Mouse (Mus musculus) G1E-ER4 (cell line): Measurements from ENCODE around the gene Ihh. TPM values are rescaled to one million over a fixed set of nuclear protein-coding genes. Genes with fewer than 3 reads are reported as not detected.
A peak's percentile ranks its signal among the peaks of the same experiment; 100 is the strongest.

Experiments used
- GATA1 ChIP-seq: IDR thresholded peaks from one replicate; pipeline ENCODE4 v1.8.0; 2012; ENCODE audit warnings: low read length, inconsistent platforms
- polyA plus RNA-seq: library from polyadenylated mRNA; stranded (reverse); fragments of >175 nt; gene quantifications from 2 replicates; pipeline ENCODE4 v1.2.3, GENCODE M21; 2012

The Ihh gene
- 0.11 and 0.22 TPM in 2 replicates for polyA plus RNA-seq

GRCm38 (mm10) chr1:74951556-74952210, at the start of gene Ihh:
TSS of gene Ihh (minus strand) at chr1:74951672.
- no peak for TF ChIP-seq GATA1

DNA sequence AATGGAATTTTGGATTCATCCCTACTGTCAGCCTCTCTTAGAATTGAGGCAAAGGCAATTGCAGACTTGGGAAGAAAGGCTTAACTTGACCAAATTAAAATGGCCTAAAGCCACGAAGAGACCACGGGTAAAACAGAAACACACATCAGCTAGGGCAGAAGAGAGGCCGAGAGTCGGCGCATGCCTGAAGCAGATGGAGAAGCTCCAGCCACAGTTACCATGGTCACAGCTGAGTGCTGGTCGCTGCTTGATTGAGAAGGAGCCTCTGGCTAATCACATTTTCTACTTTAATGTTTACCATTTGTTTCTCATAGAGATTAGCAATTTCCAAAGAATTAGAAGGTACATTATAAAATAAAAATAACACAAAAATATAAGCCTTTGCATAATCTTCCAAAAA, 49.7 kb upstream of the Ihh start:
- TF ChIP-seq GATA1 = no peak

DNA sequence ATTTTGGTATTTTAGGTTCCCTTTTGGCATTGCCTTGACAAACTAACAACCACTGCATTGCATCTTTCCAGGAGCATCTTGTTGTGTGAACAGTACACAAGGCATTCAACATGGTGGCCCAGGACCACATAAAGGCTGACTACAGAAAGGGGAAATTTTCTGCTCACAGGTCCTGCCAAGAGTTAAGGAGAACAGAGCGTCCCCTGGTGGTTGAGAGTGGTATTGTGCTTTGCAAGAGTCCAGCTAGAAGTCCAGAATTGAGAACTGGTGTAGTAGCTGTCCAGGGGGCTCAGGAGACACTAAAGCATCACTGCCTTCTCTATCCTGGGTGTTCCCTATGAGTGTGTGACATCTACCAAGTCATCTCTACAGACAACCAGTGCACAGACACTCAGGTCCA, 49.0 kb upstream of the Ihh start:
- no peak for TF ChIP-seq GATA1

DNA sequence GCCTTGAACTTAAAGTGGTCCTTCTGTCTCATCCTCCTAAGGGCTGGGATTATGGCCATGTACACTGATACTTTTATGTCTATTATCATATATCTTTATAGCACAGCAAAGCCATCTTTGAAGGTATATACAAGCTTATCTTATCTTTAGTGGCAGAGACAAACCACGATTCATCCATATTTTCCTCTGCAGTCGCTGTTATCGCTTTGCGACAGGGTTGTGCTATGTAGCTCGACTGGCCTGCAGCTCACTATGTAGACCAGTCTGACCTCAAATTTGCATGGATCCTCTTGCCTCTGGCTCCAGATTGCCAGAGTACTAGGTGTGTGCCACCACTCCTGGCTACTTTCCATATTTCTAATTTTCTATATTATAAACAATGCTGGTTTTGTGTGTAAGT, 47.7 kb upstream of the Ihh start:
- peak; percentile 65 for TF ChIP-seq GATA1

GRCm38 (mm10) chr1:74997231-74997630, 45.8 kb upstream of the Ihh start:
- TF ChIP-seq GATA1 = no peak

DNA sequence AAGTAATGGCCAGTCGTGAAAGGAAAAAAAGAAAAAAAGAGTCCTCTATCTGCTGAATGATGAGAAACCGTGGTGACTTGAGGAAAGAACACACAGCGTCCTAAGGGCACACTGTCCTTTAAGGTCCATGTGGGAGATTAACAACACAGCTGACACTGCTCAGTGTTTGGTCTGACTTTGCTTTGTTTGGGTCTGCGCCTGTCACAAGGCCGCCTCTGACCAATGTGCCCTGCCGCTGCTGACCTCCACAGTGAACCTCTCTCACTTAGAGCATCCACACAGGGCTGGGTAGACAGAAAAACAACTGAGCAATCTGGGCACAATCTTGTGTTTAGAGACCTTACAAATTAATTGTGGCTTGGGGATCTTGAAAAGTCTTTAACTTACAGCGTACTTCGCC, 25.5 kb upstream of the Ihh start:
- TF ChIP-seq GATA1 = no peak

- no peak for TF ChIP-seq GATA1
These were observed 24.5 kb upstream of the Ihh start for GRCm38 (mm10) chr1:74975936-74976335.

GRCm38 (mm10) chr1:74973590-74973989, 22.1 kb upstream of the Ihh start:
- TF ChIP-seq GATA1 = no peak

- no peak for TF ChIP-seq GATA1
These were observed 20.0 kb upstream of the Ihh start for GRCm38 (mm10) chr1:74971353-74972050.

DNA sequence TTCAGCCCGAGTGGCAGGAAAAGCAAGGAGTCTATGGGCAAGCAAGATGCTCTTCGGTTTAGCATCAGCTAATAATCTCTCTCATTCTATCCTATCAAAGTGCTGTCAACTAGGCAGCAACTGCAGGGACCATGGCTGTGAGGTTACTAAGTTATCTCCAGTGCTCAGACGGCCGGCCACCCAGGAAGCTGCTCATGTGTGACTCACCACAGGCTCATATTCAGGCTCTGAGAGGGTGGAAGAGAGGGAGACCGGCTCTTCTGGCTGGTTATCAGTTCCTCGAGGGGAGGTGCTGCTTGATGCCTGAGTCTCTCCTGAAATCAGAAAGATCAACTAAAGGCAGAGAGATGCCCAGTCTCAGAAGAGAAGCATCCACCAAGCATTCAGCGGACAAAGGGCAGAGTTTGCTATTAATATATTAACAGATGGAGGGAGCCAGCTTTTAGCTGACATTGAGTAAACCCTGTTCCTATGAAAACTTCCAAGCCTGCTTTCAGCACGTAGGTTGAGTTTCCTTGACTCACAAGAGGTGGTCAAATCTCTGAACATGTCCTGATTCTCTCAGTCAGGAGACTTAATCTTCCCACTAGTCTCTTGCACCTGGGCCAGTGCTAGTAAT, 16.6 kb upstream of the Ihh start:
- TF ChIP-seq GATA1 = no peak

- TF ChIP-seq GATA1 = no peak
These were observed 13.2 kb upstream of the Ihh start for GRCm38 (mm10) chr1:74964494-74965215.

- TF ChIP-seq GATA1 = no peak
These were observed 11.4 kb upstream of the Ihh start for GRCm38 (mm10) chr1:74962853-74963227.

GRCm38 (mm10) chr1:74962126-74962852, 10.8 kb upstream of the Ihh start:
- no peak for TF ChIP-seq GATA1

DNA sequence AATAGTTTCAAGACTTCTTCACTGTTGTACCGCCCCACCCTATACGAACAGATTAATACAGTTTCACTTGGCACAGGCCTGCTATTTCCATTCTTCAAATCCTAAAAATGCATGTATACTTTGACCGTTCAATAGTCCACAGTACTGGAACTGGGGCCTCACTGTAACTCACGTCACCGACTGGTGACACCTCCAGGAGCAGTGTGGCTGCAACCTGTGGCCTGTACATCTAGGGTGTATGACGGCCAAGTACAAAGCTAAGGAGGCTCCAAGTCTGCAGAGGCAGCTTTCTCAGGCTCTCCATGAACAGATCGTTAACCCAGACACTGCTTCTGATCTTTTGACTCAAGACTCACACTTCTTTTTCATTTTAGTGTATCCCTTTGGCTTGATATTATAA, 10.2 kb upstream of the Ihh start:
- no peak for TF ChIP-seq GATA1

- no peak for TF ChIP-seq GATA1
These were observed 8.6 kb upstream of the Ihh start for GRCm38 (mm10) chr1:74960059-74960458.
